Mouse (Mus musculus) intestine, postnatal 0 days (tissue): Measurements from ENCODE around the gene Gaa. TPM values are rescaled to one million over a fixed set of nuclear protein-coding genes. Genes with fewer than 3 reads are reported as not detected.
"Not testable (repeated sequence)": the region's sequence is repeated elsewhere in the genome, so short reads cannot be mapped to it uniquely, and the experiment has no call there.

Source experiments
- ATAC-seq: fragments of 200-750 bp; cut with Nextera tagmentation; 2 replicates; pipeline ENCODE4 v1.8.0; 2017; ENCODE audit warnings: mild to moderate bottlenecking, moderate TSS enrichment, moderate library complexity
- H3K27ac ChIP-seq: fragments of 300-500 bp; sonication (generic); 2 replicates; pipeline ENCODE4 v1.5.1; 2014; ENCODE audit warnings: mild to moderate bottlenecking, low read depth, low read length, moderate library complexity
- H3K27me3 ChIP-seq: fragments of 300-500 bp; sonication (generic); replicated peaks from 2 replicates; pipeline ENCODE4 v1.6.1; 2014; ENCODE audit warnings: low read length, mixed read lengths; ENCODE audit not compliant: control insufficient read depth, insufficient read depth
- H3K36me3 ChIP-seq: fragments of 300-500 bp; sonication (generic); 2 replicates; pipeline ENCODE4 v1.6.1; 2014; ENCODE audit warnings: mild to moderate bottlenecking, moderate library complexity; ENCODE audit not compliant: control insufficient read depth, insufficient read depth
- H3K4me1 ChIP-seq: fragments of 300-500 bp; sonication (generic); replicated peaks from 2 replicates; pipeline ENCODE4 v1.6.1; 2014; ENCODE audit warnings: antibody characterized with exemption, low read length, mixed read lengths; ENCODE audit not compliant: control insufficient read depth, insufficient read depth
- H3K4me2 ChIP-seq: fragments of 300-500 bp; sonication (generic); replicated peaks from 2 replicates; pipeline ENCODE4 v1.6.1; 2014; ENCODE audit warnings: low read depth, mild to moderate bottlenecking, moderate library complexity
- H3K4me3 ChIP-seq: fragments of 300-500 bp; sonication (generic); 2 replicates; pipeline ENCODE4 v1.5.1; 2014; ENCODE audit warnings: low read depth, low read length
- H3K9ac ChIP-seq: fragments of 300-500 bp; sonication (generic); 2 replicates; pipeline ENCODE4 v1.6.1; 2014; ENCODE audit warnings: mild to moderate bottlenecking, low read depth, low read length
- H3K9me3 ChIP-seq: fragments of 300-500 bp; sonication (generic); 2 replicates; pipeline ENCODE4 v1.6.1; 2016; ENCODE audit warnings: mixed run types; ENCODE audit not compliant: control insufficient read depth
- CTCF ChIP-seq: sonication (generic); IDR thresholded peaks from 2 replicates; pipeline ENCODE4 v1.5.1; 2016; ENCODE audit warnings: low read depth, mild to moderate bottlenecking, control low read depth, antibody characterized with exemption, moderate library complexity
- WGBS: fragments of 180-500 bp; shearing (Covaris S2); extraction: QIAGEN DNeasy Blood & Tissue Kit; methylation state at CpG from one replicate; pipeline ENCODE4 v1.1.7; 2014; 5-methylcytosine and 5-hydroxymethylcytosine counted together
- polyA plus RNA-seq: library from polyadenylated mRNA; unstranded; fragments of >200 nt; fragmentation: Nextera tagmentation; extraction: Ambion mirVana; gene quantifications from 2 replicates; pipeline ENCODE4 v1.2.1, GENCODE M21; 2015

Gene Gaa
- polyA plus RNA-seq, 1 experiment from 2014 or later, result 71.6 TPM

DNA sequence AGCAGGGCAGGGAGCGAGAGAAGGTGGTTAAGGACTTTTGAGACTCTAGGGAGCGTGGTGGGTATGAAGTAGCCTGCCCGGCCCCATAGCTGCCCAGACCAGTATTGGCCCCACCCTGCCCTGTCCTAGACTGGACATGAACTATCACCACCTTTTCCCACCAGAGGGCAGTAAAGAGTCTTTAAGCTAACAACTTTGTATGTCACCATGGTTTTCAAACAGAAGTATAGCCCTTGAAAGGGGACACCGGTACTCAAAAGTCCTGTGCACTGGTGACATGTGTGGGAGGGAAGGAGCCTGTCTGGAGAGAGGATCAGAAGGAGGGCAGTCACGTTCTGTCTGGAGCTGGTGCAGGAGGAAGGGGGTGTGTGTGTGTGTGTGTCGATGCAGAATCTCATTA lies 18.7 kb upstream of the Gaa start:
- no peaks in the 10 kb centered on the region for H3K9me3 ChIP-seq
- peak; percentile 77 for TF ChIP-seq CTCF
- WGBS, result 26% methylated on average over 6 of the region's 6 CpGs
- no peak overlapping the region for H3K4me2 ChIP-seq
- H3K27ac ChIP-seq, result no peak overlapping the region
- H3K27me3 ChIP-seq, result 0 out of 2 replicates have a peak, but pooled peaks cover 3% of the 10 kb centered on the region
- no peak overlapping the region for H3K9ac ChIP-seq
- peak; percentile 48; the same call in 1 of the 2 replicates for ATAC-seq
- no peaks in the 10 kb centered on the region for H3K4me1 ChIP-seq
- H3K4me3 ChIP-seq, result no peak overlapping the region
- H3K36me3 ChIP-seq, result no peaks in the 10 kb centered on the region

DNA sequence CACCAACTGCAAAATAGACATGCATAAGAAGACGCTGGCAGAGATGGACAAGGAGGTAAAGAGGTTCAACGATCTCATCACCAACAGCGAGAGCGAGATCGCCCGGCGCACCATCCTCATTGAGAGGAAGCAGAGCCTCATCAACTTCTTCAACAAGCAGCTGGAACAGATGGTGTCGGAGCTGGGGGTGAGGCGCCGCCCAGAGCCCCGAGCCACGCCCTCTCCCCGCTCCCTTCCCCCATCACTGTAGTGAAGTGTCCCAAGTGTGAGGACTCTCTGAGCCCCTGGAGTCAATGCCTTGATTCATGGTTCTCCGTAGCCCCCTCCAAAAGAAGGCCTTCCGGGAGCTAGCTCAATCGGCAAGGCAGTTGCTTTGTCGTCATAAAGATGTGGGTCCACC lies 16.7 kb upstream of the Gaa start:
- TF ChIP-seq CTCF, result no peak
- ATAC-seq, result no peak
- Histone ChIP-seq H3K4me3 (no peak overlapping the region), H3K36me3 (no peaks in the 10 kb centered on the region), H3K4me2 (no peak overlapping the region), H3K9me3 (no peaks in the 10 kb centered on the region), H3K4me1 (no peaks in the 10 kb centered on the region), H3K27me3 (0 out of 2 replicates have a peak, but pooled peaks cover 3% of the 10 kb centered on the region), H3K27ac (no peak overlapping the region), H3K9ac (no peak overlapping the region)
- WGBS, result 57% methylated on average over 17 of the region's 17 CpGs

DNA sequence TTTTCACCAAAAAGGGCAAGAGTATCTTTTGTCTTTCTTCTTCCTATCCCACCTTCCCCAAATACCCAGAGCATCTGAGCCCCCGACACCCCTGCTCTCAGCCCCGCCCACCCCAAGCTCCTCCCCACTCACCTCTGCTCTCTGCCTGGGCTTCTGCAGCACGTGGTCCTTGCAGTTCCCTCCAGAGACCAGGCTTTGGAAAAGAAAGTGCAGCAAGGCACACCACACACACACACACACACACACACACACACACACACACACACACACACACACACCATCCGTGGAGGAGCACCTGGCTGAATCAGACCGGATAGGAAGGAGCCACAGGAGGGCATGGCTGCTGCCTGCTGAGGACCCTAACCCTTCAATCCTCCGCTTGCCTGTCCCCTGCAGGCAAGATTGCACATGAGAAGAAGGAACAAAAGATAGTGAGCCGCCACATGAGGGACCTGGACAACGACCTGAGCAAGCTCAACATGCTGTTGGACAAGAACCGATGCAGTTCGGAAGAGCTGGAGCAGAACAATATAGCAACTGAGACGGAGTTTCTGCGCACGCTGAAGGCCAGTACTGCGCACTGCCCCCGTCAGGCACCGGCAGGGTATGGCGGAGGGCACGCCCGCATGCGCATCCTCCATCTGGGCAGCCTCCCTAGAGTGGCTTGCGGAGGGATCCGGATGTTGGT lies 14.7 kb upstream of the Gaa start:
- peak; percentile 53; the same call in 1 of the 2 replicates for ATAC-seq

DNA sequence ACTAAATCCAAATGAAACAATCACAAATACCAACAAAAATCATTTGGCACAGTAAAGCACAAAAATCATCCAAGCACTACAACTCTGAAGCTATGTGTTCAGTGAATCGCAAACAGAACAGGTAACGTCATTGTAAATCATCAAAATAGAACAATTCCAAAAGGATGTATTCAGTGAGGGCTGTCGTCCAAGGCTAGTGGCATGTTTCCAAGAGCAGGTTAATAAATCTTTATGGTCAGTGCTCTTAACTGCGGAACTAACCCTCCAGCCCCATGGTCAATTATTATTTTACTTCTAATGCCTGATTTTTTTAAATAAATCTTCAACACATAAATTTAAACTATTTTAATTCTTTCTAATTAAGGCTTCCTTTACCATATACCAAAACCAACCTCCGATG lies 11.1 kb upstream of the Gaa start:
- H3K4me1 ChIP-seq, H3K4me2 ChIP-seq, H3K27ac ChIP-seq, H3K27me3 ChIP-seq, H3K9me3 ChIP-seq, H3K9ac ChIP-seq, H3K4me3 ChIP-seq, ATAC-seq, H3K36me3 ChIP-seq: not testable (repeated sequence)
- WGBS, result 57% methylated on average over 5 of the region's 5 CpGs

More for the DNA sequence above, 14.7 kb upstream of the Gaa start:
- H3K4me2 ChIP-seq, result peak overlapping the region; percentile 51
- 8% methylated on average over 22 of the region's 22 CpGs for WGBS
- TF ChIP-seq CTCF, result peak; percentile 76
- no peak overlapping the region for H3K27ac ChIP-seq
- no peak overlapping the region for H3K4me3 ChIP-seq
- no peaks in the 10 kb centered on the region for H3K9me3 ChIP-seq
- H3K4me1 ChIP-seq, result no peaks in the 10 kb centered on the region
- no peaks in the 10 kb centered on the region for H3K36me3 ChIP-seq
- H3K9ac ChIP-seq, result no peak overlapping the region
- 0 out of 2 replicates have a peak, but pooled peaks cover 3% of the 10 kb centered on the region for H3K27me3 ChIP-seq

DNA sequence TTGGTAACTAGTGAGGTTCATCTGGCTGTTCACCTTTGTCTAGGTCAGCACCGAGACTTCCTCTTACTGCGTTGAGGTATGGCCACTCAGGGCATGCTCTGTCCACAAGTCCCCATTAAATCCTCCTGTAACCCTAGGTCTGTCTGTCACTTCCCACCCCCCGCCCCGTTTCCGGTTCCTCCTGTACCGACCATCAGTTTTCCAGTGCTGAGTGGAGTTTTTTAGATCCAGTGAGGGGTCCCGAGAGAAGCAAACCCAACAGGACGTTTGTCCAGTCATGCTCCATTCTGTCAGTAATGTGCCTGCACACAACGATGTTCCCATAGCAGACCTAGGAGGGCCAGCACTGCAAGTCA lies 9.5 kb upstream of the Gaa start:
- H3K4me1 ChIP-seq, result no peaks in the 10 kb centered on the region
- H3K27me3 ChIP-seq, result no peaks in the 10 kb centered on the region
- no peak overlapping the region for H3K4me3 ChIP-seq
- H3K9me3 ChIP-seq, result no peaks in the 10 kb centered on the region
- 56% methylated on average over 9 of the region's 9 CpGs for WGBS
- peak overlapping the region; percentile 44 for H3K4me2 ChIP-seq
- H3K36me3 ChIP-seq, result no peaks in the 10 kb centered on the region
- ATAC-seq, result no peak
- no peak overlapping the region for H3K27ac ChIP-seq
- TF ChIP-seq CTCF, result no peak
- H3K9ac ChIP-seq, result no peak overlapping the region

DNA sequence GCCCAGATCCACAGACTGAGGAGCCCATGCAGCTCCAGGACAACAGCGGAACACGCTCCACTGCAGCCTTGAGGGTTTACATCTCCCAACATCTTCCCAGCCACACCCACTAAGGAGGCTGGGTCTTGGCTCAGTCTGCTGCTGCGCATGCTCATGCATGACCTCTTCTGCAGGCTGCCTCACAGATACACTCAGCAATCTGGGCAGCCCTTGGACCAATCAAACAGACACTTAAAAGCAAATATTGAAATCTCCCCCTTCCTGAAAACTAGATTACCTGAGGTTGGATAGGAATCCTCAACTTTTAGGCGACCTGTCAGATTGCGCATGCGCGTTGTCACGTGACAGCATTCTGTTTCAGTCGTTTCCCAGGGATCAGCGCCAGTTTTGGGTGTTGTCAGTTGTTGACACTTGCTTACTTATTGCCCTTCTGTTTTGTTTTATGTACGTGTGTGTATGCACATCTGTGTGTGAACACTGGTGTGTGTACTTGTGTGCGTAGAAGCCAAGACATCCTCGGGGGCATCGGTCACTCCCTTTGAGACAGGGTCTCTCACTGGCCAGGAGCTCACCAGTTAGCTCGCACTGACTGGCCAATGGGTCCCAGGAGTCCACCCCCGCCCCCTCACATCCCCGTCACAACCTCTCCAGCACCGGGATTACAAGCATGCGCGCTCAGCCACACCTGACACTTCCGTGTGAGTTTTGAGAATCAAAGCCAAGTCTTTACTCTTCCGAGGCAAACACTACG lies 8.9 kb upstream of the Gaa start:
- H3K9me3 ChIP-seq, result no peaks in the 10 kb centered on the region
- H3K36me3 ChIP-seq, result no peaks in the 10 kb centered on the region
- ATAC-seq, result peak; percentile 50
- TF ChIP-seq CTCF, result no peak
- H3K27ac ChIP-seq, result no peak overlapping the region
- H3K4me1 ChIP-seq, result no peaks in the 10 kb centered on the region
- H3K27me3 ChIP-seq, result no peaks in the 10 kb centered on the region
- 51% methylated on average over 23 of the region's 23 CpGs for WGBS
- H3K4me2 ChIP-seq, result peak overlapping the region; percentile 44
- no peak overlapping the region for H3K9ac ChIP-seq
- 0 out of 2 replicates have a peak overlapping the region, but pooled peaks have one; percentile 7 for H3K4me3 ChIP-seq
